Mouse (Mus musculus) hindbrain, embryonic 12.5 days (tissue): ENCODE measurements at regions not wholly inside any gene's neighbourhood (a gene's known extent, or its start where the extent isn't known, plus 50 kb on each side); places are given as distances from the start of the nearest gene placed in this dataset.

ENCODE experiments used
- ATAC-seq: fragments of 200-750 bp; cut with Nextera tagmentation; 2 replicates; pipeline ENCODE4 v1.8.0; 2017; ENCODE audit warnings: moderate TSS enrichment; ENCODE audit not compliant: low FRiP score
- H3K27ac ChIP-seq: fragments of 300-500 bp; sonication (generic); 2 replicates; pipeline ENCODE4 v1.5.1; 2016; ENCODE audit warnings: mild to moderate bottlenecking
- H3K27me3 ChIP-seq: fragments of 300-500 bp; sonication (generic); 2 replicates; pipeline ENCODE4 v1.6.1; 2016; ENCODE audit warnings: mild to moderate bottlenecking
- H3K36me3 ChIP-seq: fragments of 300-500 bp; sonication (generic); 2 replicates; pipeline ENCODE4 v1.6.1; 2016; ENCODE audit warnings: mild to moderate bottlenecking
- H3K4me1 ChIP-seq: fragments of 300-500 bp; sonication (generic); 2 replicates; pipeline ENCODE4 v1.6.1; 2016
- H3K4me2 ChIP-seq: fragments of 300-500 bp; sonication (generic); replicated peaks from 2 replicates; pipeline ENCODE4 v1.6.1; 2016; ENCODE audit warnings: mild to moderate bottlenecking
- H3K4me3 ChIP-seq: fragments of 300-500 bp; sonication (generic); 2 replicates; pipeline ENCODE4 v1.5.1; 2016; ENCODE audit warnings: mild to moderate bottlenecking
- H3K9ac ChIP-seq: fragments of 300-500 bp; sonication (generic); 2 replicates; pipeline ENCODE4 v1.6.1; 2016; ENCODE audit warnings: mild to moderate bottlenecking, moderate library complexity
- H3K9me3 ChIP-seq: fragments of 300-500 bp; sonication (generic); replicated peaks from 2 replicates; pipeline ENCODE4 v1.6.1; 2016; ENCODE audit warnings: mild to moderate bottlenecking
- WGBS: fragments of 180-500 bp; shearing (Covaris S2); methylation state at CpG from one replicate; pipeline ENCODE4 v1.1.7; 2016; 5-methylcytosine and 5-hydroxymethylcytosine counted together

GRCm38 (mm10) chr3:140088019-140088418 is 882.5 kb downstream of the Stpg2 start:
- Histone ChIP-seq H3K4me1 (peaks cover 3% of the 10 kb centered on the region; the same call in 1 of the 2 replicates), H3K9ac (no peak overlapping the region), H3K27ac (no peak overlapping the region), H3K4me3 (no peak overlapping the region), H3K4me2 (no peak overlapping the region), H3K27me3 (no peaks in the 10 kb centered on the region), H3K9me3 (no peaks in the 10 kb centered on the region), H3K36me3 (no peaks in the 10 kb centered on the region)
- WGBS: 93% methylated on average over 3 of the region's 3 CpGs
- ATAC-seq: no peak

- ATAC-seq: no peak
- Histone ChIP-seq H3K4me1 (peaks cover 3% of the 10 kb centered on the region; the same call in 1 of the 2 replicates), H3K36me3 (no peaks in the 10 kb centered on the region), H3K9ac (no peak overlapping the region), H3K9me3 (no peaks in the 10 kb centered on the region), H3K27ac (no peak overlapping the region), H3K4me3 (no peak overlapping the region), H3K4me2 (no peak overlapping the region), H3K27me3 (no peaks in the 10 kb centered on the region)
- WGBS: 45% methylated on average over 2 of the region's 2 CpGs
Measured at GRCm38 (mm10) chr3:140091900-140092299, 886.4 kb downstream of the Stpg2 start.

GRCm38 (mm10) chr3:140096854-140097540 is 891.5 kb downstream of the Stpg2 start:
- 0 out of 2 replicates have a peak, but pooled peaks cover under 1% of the 10 kb centered on the region for H3K4me1 ChIP-seq
- no peak overlapping the region for H3K4me2 ChIP-seq
- H3K27me3 ChIP-seq: no peaks in the 10 kb centered on the region
- no peak overlapping the region for H3K9ac ChIP-seq
- H3K4me3 ChIP-seq: no peak overlapping the region
- no peak overlapping the region for H3K27ac ChIP-seq
- H3K36me3 ChIP-seq: no peaks in the 10 kb centered on the region
- H3K9me3 ChIP-seq: no peaks in the 10 kb centered on the region
- no peak for ATAC-seq

DNA sequence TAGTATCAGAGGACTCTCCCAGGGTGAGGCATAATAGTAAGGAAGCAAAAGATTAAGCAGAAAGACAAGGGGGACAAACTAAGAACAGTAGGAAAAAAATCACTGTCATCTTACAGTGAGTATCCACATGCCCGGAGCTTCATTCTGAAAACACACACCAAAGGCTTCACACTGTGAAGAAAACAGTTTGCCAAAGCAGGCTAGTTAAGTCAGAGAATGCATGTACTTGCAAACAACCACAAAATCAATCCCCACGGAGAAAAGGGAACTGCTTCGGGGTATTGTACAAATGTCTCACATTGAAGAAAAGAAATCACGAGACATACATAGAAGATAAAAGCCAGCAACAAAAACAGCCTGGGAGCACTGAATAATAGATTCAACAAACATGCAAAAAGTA is 903.9 kb downstream of the Stpg2 start:
- Histone ChIP-seq H3K27me3 (no peaks in the 10 kb centered on the region), H3K36me3 (no peaks in the 10 kb centered on the region), H3K4me1 (no peaks in the 10 kb centered on the region), H3K27ac (no peak overlapping the region), H3K4me2 (no peak overlapping the region), H3K9me3 (no peaks in the 10 kb centered on the region), H3K4me3 (no peak overlapping the region), H3K9ac (no peak overlapping the region)
- WGBS: 35% methylated on average over 4 of the region's 4 CpGs
- no peak for ATAC-seq

GRCm38 (mm10) chr3:140111414-140112172 is 906.1 kb downstream of the Stpg2 start:
- WGBS: 66% methylated on average over 9 of the region's 9 CpGs
- H3K4me3 ChIP-seq: no peak overlapping the region
- no peaks in the 10 kb centered on the region for H3K4me1 ChIP-seq
- H3K27ac ChIP-seq: no peak overlapping the region
- H3K4me2 ChIP-seq: no peak overlapping the region
- H3K9me3 ChIP-seq: no peaks in the 10 kb centered on the region
- no peak for ATAC-seq
- H3K9ac ChIP-seq: no peak overlapping the region
- H3K36me3 ChIP-seq: no peaks in the 10 kb centered on the region
- H3K27me3 ChIP-seq: no peaks in the 10 kb centered on the region

DNA sequence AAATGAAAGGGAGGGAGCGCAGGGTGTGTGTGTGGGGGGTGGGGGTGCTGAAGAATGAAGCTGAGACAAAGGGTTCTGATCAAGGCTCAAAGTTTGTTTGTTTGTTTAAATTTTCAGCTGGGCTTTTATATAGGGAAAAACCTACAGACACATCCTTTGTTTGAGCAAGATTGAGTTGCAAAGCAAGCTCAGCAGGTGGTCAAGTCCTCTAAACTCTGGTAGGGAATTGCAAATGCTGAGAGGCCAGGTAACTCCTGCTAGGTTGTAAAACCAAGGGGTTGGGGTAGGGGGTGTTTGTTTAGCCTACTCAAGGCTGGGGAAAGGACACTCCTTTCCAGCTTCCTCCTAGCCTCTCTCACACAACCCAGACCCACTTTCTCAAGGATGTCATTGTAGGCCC is 909.6 kb downstream of the Stpg2 start:
- Histone ChIP-seq H3K4me1 (no peaks in the 10 kb centered on the region), H3K27ac (no peak overlapping the region), H3K4me2 (no peak overlapping the region), H3K27me3 (no peaks in the 10 kb centered on the region), H3K4me3 (no peak overlapping the region), H3K9me3 (no peaks in the 10 kb centered on the region), H3K36me3 (no peaks in the 10 kb centered on the region), H3K9ac (no peak overlapping the region)
- 48% methylated on average over 1 of the region's 1 CpGs for WGBS
- ATAC-seq: no peak

DNA sequence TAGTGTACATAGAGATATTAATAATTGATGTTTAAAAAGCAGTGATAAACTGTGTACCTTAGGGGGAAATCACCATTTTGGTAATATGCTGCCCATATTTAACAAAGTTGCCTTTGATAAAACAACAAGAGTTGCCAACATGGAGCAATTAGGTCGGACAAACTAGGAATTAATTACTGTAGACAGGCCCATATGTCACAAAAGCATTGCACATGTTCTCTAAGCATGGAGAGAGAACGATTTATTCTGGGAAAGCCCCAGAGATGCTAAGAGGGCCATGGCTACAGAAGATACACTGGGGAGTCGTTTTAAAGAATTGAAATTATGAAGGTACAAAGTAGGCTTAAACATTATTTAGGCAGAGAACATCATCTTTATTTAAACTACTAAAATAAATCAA is 921.8 kb downstream of the Stpg2 start:
- Histone ChIP-seq H3K4me2 (no peak overlapping the region), H3K27ac (no peak overlapping the region), H3K4me1 (0 out of 2 replicates have a peak, but pooled peaks cover 2% of the 10 kb centered on the region), H3K4me3 (no peak overlapping the region), H3K9ac (no peak overlapping the region), H3K9me3 (no peaks in the 10 kb centered on the region), H3K36me3 (no peaks in the 10 kb centered on the region), H3K27me3 (no peaks in the 10 kb centered on the region)
- ATAC-seq: no peak
- WGBS: 64% methylated on average over 3 of the region's 3 CpGs

- no peaks in the 10 kb centered on the region for H3K9me3 ChIP-seq
- 0 out of 2 replicates have a peak, but pooled peaks cover 2% of the 10 kb centered on the region for H3K4me1 ChIP-seq
- ATAC-seq: no peak
- H3K4me2 ChIP-seq: no peak overlapping the region
- WGBS: 85% methylated on average over 8 of the region's 8 CpGs
- no peak overlapping the region for H3K4me3 ChIP-seq
- H3K27ac ChIP-seq: no peak overlapping the region
- no peak overlapping the region for H3K9ac ChIP-seq
- H3K36me3 ChIP-seq: no peaks in the 10 kb centered on the region
- H3K27me3 ChIP-seq: no peaks in the 10 kb centered on the region
Measured at GRCm38 (mm10) chr3:140129065-140129778, 923.7 kb downstream of the Stpg2 start.

DNA sequence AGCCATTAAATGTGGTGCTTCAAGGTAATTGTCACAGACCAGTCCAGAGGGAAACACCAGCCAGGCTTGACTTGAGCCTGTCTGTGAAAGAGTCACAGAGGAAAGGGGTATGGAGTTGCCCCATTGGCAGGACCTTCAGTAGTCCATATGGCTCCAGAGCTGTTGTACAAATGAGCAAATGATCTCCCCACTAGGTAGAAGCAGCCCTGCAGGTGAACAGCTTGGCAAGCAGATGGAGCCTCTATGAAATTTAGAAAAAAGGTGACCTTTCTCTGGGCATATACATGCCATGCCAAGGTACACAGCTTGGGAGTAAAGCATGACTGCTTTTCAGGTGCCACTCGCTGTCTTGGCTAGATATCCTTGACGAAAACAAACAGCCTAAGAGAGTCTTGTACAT is 938.4 kb downstream of the Stpg2 start:
- Histone ChIP-seq H3K27me3 (no peaks in the 10 kb centered on the region), H3K9ac (no peak overlapping the region), H3K36me3 (no peaks in the 10 kb centered on the region), H3K4me2 (no peak overlapping the region), H3K4me3 (no peak overlapping the region), H3K9me3 (no peaks in the 10 kb centered on the region), H3K27ac (no peak overlapping the region), H3K4me1 (no peaks in the 10 kb centered on the region)
- 92% methylated on average over 2 of the region's 2 CpGs for WGBS
- no peak for ATAC-seq

DNA sequence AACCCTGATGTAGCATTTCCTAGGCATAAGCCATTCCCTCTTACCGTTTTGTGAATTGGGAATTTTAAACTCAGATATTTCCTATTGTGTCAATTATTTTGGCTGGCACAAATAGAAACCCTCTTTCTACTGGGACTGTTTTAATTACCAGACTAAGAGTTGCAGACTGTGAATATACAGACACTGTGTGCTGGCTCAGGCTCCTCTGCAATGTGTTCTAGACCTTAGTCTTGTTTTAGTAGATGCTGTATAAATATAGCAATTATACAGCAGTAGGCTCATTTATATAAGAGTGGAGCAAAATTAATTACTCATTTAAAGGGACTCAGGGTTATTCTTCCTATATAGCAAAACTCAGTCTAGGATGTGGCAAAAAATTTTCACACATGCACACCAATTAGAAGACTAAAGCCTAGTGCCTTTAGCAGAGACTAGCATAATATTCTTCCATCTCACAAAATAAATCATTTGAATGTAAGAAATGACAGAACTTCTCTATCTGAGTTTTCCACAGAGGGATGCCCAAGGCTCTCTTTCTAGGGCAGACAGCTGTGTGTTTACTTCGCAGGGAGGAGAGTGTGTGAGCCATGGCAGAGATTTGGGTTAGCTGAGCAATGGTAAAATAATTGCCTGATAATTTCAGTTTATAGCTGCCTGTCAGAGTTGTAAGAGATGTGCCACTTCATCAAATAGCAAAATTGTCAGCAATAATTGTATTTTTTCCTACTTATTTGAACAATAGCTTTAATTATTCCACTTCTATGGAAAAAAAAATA is 941.9 kb downstream of the Stpg2 start:
- Histone ChIP-seq H3K9me3 (no peaks in the 10 kb centered on the region), H3K9ac (no peak overlapping the region), H3K4me1 (no peaks in the 10 kb centered on the region), H3K4me2 (no peak overlapping the region), H3K36me3 (no peaks in the 10 kb centered on the region), H3K27me3 (no peaks in the 10 kb centered on the region), H3K4me3 (no peak overlapping the region), H3K27ac (no peak overlapping the region)
- no peak for ATAC-seq
- whole genome bisulfite sequencing: 76% methylated on average over 2 of the region's 2 CpGs

DNA sequence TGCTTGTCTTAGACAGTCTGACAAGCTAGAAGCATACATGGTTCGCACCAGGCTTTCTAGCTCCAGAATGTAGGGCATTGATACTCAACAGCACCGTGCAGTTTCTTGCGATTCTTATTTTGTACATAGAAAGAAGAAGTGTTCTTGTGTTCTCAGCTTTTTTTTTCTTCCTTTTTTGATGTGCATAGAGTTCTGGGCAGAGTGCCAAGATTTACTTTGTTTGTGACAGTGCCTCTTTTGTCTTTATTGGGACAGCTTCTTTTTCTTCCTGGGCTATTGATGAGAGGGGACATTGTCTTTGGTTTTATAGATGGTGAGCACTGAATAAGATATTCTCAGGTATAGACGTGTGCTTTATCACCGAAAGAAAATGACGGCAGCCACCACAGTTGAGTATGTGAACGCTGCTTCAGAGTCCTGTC is 945.0 kb downstream of the Stpg2 start:
- Histone ChIP-seq H3K4me2 (no peak overlapping the region), H3K27ac (no peak overlapping the region), H3K27me3 (no peaks in the 10 kb centered on the region), H3K4me3 (no peak overlapping the region), H3K4me1 (no peaks in the 10 kb centered on the region), H3K9me3 (no peaks in the 10 kb centered on the region), H3K36me3 (no peaks in the 10 kb centered on the region), H3K9ac (no peak overlapping the region)
- ATAC-seq: peak; percentile 74
- 44% methylated on average over 7 of the region's 7 CpGs for WGBS

GRCm38 (mm10) chr3:140179471-140179870 is 974.0 kb downstream of the Stpg2 start:
- no peak overlapping the region for H3K27ac ChIP-seq
- no peaks in the 10 kb centered on the region for H3K27me3 ChIP-seq
- ATAC-seq: no peak
- no peaks in the 10 kb centered on the region for H3K36me3 ChIP-seq
- no peaks in the 10 kb centered on the region for H3K9me3 ChIP-seq
- no peak overlapping the region for H3K4me3 ChIP-seq
- H3K9ac ChIP-seq: no peak overlapping the region
- no peak overlapping the region for H3K4me2 ChIP-seq
- 95% methylated on average over 2 of the region's 2 CpGs for WGBS
- H3K4me1 ChIP-seq: no peaks in the 10 kb centered on the region
